Mouse (Mus musculus): Measurements from ENCODE around the gene Psap. TPM values are rescaled to one million over a fixed set of nuclear protein-coding genes. Genes with fewer than 3 reads are reported as not detected.

Psap gene
- polyA plus RNA-seq, 1 experiment from 2014 or later: 239 TPM

- Histone ChIP-seq H3K27me3 (replicated peaks; ENCODE audit: control insufficient read depth, insufficient read depth, low read length) (no peaks in the 10 kb centered on the region), H3K4me1 (ENCODE audit: control insufficient read depth, insufficient read depth, low read depth, low read length) (no peaks in the 10 kb centered on the region), H3K4me2 (ENCODE audit: low read length) (no peak overlapping the region), H3K36me3 (ENCODE audit: control insufficient read depth, insufficient read depth, low read length) (no peaks in the 10 kb centered on the region), H3K9ac (ENCODE audit: low read depth, low read length) (no peak overlapping the region), H3K4me3 (ENCODE audit: low read length) (no peak overlapping the region), H3K9me3 (ENCODE audit: control insufficient read depth, low read length) (no peaks in the 10 kb centered on the region), H3K27ac (ENCODE audit: low read depth, low read length) (no peak overlapping the region)
- 64% methylated on average over 6 of the region's 6 CpGs for WGBS
- ATAC-seq: no peak
Measured at GRCm38 (mm10) chr10:60272241-60272640, 5.2 kb upstream of the Psap start.

GRCm38 (mm10) chr10:60273382-60273781, 4.0 kb upstream of the Psap start:
- no peak overlapping the region for H3K9ac ChIP-seq (ENCODE audit: low read depth, low read length)
- 72% methylated on average over 6 of the region's 6 CpGs for WGBS

GRCm38 (mm10) chr10:60278006-60278399, 576 bp downstream of the Psap start:
- no peaks in the 10 kb centered on the region for H3K9me3 ChIP-seq (ENCODE audit: control insufficient read depth, low read length)
- WGBS: 10% methylated on average over 13 of the region's 13 CpGs
- H3K4me3 ChIP-seq (ENCODE audit: low read length): peak overlapping the region; percentile 88
- no peaks in the 10 kb centered on the region for H3K36me3 ChIP-seq (ENCODE audit: control insufficient read depth, insufficient read depth, low read length)
- no peaks in the 10 kb centered on the region for H3K27me3 ChIP-seq (replicated peaks; ENCODE audit: control insufficient read depth, insufficient read depth, low read length)
- peaks cover 46% of the 10 kb centered on the region for H3K4me1 ChIP-seq (ENCODE audit: control insufficient read depth, insufficient read depth, low read depth, low read length)
- peak overlapping the region; percentile 96 for H3K27ac ChIP-seq (ENCODE audit: low read depth, low read length)
- no peak for ATAC-seq
- peak overlapping the region; percentile 93 for H3K9ac ChIP-seq (ENCODE audit: low read depth, low read length)
- peak overlapping the region; percentile 68 for H3K4me2 ChIP-seq (ENCODE audit: low read length)

More at GRCm38 (mm10) chr10:60273382-60273781, 4.0 kb upstream of the Psap start:
- Histone ChIP-seq H3K27ac (ENCODE audit: low read depth, low read length) (no peak overlapping the region), H3K4me2 (ENCODE audit: low read length) (no peak overlapping the region), H3K27me3 (replicated peaks; ENCODE audit: control insufficient read depth, insufficient read depth, low read length) (no peaks in the 10 kb centered on the region), H3K4me3 (ENCODE audit: low read length) (no peak overlapping the region), H3K9me3 (ENCODE audit: control insufficient read depth, low read length) (no peaks in the 10 kb centered on the region), H3K36me3 (ENCODE audit: control insufficient read depth, insufficient read depth, low read length) (no peaks in the 10 kb centered on the region), H3K4me1 (ENCODE audit: control insufficient read depth, insufficient read depth, low read depth, low read length) (peaks cover 1% of the 10 kb centered on the region; the same call in 1 of the 2 replicates)
- no peak for ATAC-seq

DNA sequence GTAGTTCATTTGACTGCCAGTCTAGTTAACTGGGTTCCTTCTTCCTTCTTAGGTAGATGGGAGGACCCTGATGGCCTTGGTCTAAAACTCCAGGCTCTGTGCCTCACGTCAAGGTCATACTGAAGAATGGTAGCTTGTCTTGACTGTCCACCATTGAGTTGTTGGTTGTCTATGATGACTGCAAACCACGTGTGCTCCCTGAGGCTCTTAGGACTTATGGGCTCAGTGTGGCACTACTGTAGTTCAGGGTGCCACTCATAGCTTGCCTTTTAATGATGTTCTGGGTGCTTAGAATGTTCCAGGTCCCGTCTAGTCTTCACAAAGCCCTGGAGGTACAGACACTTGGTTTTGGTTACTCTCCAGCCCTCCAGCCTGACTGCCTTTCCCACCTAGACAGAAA, 1.4 kb downstream of the Psap start:
- Histone ChIP-seq H3K4me2 (ENCODE audit: low read length) (peak overlapping the region; percentile 68), H3K27me3 (replicated peaks; ENCODE audit: control insufficient read depth, insufficient read depth, low read length) (no peaks in the 10 kb centered on the region), H3K36me3 (ENCODE audit: control insufficient read depth, insufficient read depth, low read length) (no peaks in the 10 kb centered on the region), H3K9me3 (ENCODE audit: control insufficient read depth, low read length) (no peaks in the 10 kb centered on the region), H3K9ac (ENCODE audit: low read depth, low read length) (peak overlapping the region; percentile 41; the same call in 1 of the 2 replicates), H3K4me3 (ENCODE audit: low read length) (peak overlapping the region; percentile 88), H3K27ac (ENCODE audit: low read depth, low read length) (no peak overlapping the region), H3K4me1 (ENCODE audit: control insufficient read depth, insufficient read depth, low read depth, low read length) (peaks cover 51% of the 10 kb centered on the region)
- WGBS: 88% methylated on average over 3 of the region's 3 CpGs
- ATAC-seq: no peak

- no peak overlapping the region for H3K27ac ChIP-seq (ENCODE audit: low read depth, low read length)
- no peak for ATAC-seq
- whole genome bisulfite sequencing: 51% methylated on average over 8 of the region's 8 CpGs
Measured at GRCm38 (mm10) chr10:60279290-60279940, 2.0 kb downstream of the Psap start.

GRCm38 (mm10) chr10:60279941-60280301, 2.5 kb downstream of the Psap start:
- H3K27me3 ChIP-seq (replicated peaks; ENCODE audit: control insufficient read depth, insufficient read depth, low read length): no peaks in the 10 kb centered on the region
- WGBS: 69% methylated on average over 9 of the region's 9 CpGs
- no peaks in the 10 kb centered on the region for H3K9me3 ChIP-seq (ENCODE audit: control insufficient read depth, low read length)
- H3K36me3 ChIP-seq (ENCODE audit: control insufficient read depth, insufficient read depth, low read length): no peaks in the 10 kb centered on the region
- ATAC-seq: no peak
- H3K4me3 ChIP-seq (ENCODE audit: low read length): peak overlapping the region; percentile 11
- peaks cover 62% of the 10 kb centered on the region for H3K4me1 ChIP-seq (ENCODE audit: control insufficient read depth, insufficient read depth, low read depth, low read length)
- peak overlapping the region; percentile 68 for H3K4me2 ChIP-seq (ENCODE audit: low read length)
- peak overlapping the region; percentile 41 for H3K9ac ChIP-seq (ENCODE audit: low read depth, low read length)
- H3K27ac ChIP-seq (ENCODE audit: low read depth, low read length): 0 out of 2 replicates have a peak overlapping the region, but pooled peaks have one; percentile 23

More at GRCm38 (mm10) chr10:60279290-60279940, 2.0 kb downstream of the Psap start:
- H3K27me3 ChIP-seq (replicated peaks; ENCODE audit: control insufficient read depth, insufficient read depth, low read length): no peaks in the 10 kb centered on the region
- no peaks in the 10 kb centered on the region for H3K36me3 ChIP-seq (ENCODE audit: control insufficient read depth, insufficient read depth, low read length)
- peak overlapping the region; percentile 88 for H3K4me3 ChIP-seq (ENCODE audit: low read length)
- H3K9ac ChIP-seq (ENCODE audit: low read depth, low read length): peak overlapping the region; percentile 41
- peak overlapping the region; percentile 68 for H3K4me2 ChIP-seq (ENCODE audit: low read length)
- H3K9me3 ChIP-seq (ENCODE audit: control insufficient read depth, low read length): no peaks in the 10 kb centered on the region
- H3K4me1 ChIP-seq (ENCODE audit: control insufficient read depth, insufficient read depth, low read depth, low read length): peaks cover 57% of the 10 kb centered on the region

- Histone ChIP-seq H3K4me1 (ENCODE audit: control insufficient read depth, insufficient read depth, low read depth, low read length) (peaks cover 66% of the 10 kb centered on the region), H3K4me3 (ENCODE audit: low read length) (no peak overlapping the region)
- WGBS: 86% methylated on average over 6 of the region's 6 CpGs
Measured at GRCm38 (mm10) chr10:60280353-60280752, 2.9 kb downstream of the Psap start.

GRCm38 (mm10) chr10:60281571-60282050, 4.2 kb downstream of the Psap start:
- Histone ChIP-seq H3K27me3 (replicated peaks; ENCODE audit: control insufficient read depth, insufficient read depth, low read length) (no peaks in the 10 kb centered on the region), H3K36me3 (ENCODE audit: control insufficient read depth, insufficient read depth, low read length) (no peaks in the 10 kb centered on the region), H3K4me3 (ENCODE audit: low read length) (no peak overlapping the region), H3K4me2 (ENCODE audit: low read length) (no peak overlapping the region), H3K9me3 (ENCODE audit: control insufficient read depth, low read length) (no peaks in the 10 kb centered on the region), H3K9ac (ENCODE audit: low read depth, low read length) (no peak overlapping the region), H3K4me1 (ENCODE audit: control insufficient read depth, insufficient read depth, low read depth, low read length) (peaks cover 79% of the 10 kb centered on the region), H3K27ac (ENCODE audit: low read depth, low read length) (no peak overlapping the region)
- ATAC-seq: no peak
- 90% methylated on average over 9 of the region's 9 CpGs for WGBS

More at GRCm38 (mm10) chr10:60280353-60280752, 2.9 kb downstream of the Psap start:
- 0 out of 2 replicates have a peak overlapping the region, but pooled peaks have one; percentile 23 for H3K27ac ChIP-seq (ENCODE audit: low read depth, low read length)
- no peaks in the 10 kb centered on the region for H3K27me3 ChIP-seq (replicated peaks; ENCODE audit: control insufficient read depth, insufficient read depth, low read length)
- no peak overlapping the region for H3K9ac ChIP-seq (ENCODE audit: low read depth, low read length)
- ATAC-seq: no peak
- no peaks in the 10 kb centered on the region for H3K36me3 ChIP-seq (ENCODE audit: control insufficient read depth, insufficient read depth, low read length)
- H3K9me3 ChIP-seq (ENCODE audit: control insufficient read depth, low read length): no peaks in the 10 kb centered on the region
- peak overlapping the region; percentile 68 for H3K4me2 ChIP-seq (ENCODE audit: low read length)

- WGBS: 80% methylated on average over 10 of the region's 10 CpGs
- H3K9ac ChIP-seq (ENCODE audit: low read depth, low read length): no peak overlapping the region
- H3K27me3 ChIP-seq (replicated peaks; ENCODE audit: control insufficient read depth, insufficient read depth, low read length): no peaks in the 10 kb centered on the region
- H3K36me3 ChIP-seq (ENCODE audit: control insufficient read depth, insufficient read depth, low read length): no peaks in the 10 kb centered on the region
- no peak overlapping the region for H3K4me2 ChIP-seq (ENCODE audit: low read length)
- no peak for ATAC-seq
- H3K9me3 ChIP-seq (ENCODE audit: control insufficient read depth, low read length): no peaks in the 10 kb centered on the region
- peak overlapping the region; percentile 31; the same call in 1 of the 2 replicates for H3K27ac ChIP-seq (ENCODE audit: low read depth, low read length)
- H3K4me3 ChIP-seq (ENCODE audit: low read length): no peak overlapping the region
- peaks cover 85% of the 10 kb centered on the region for H3K4me1 ChIP-seq (ENCODE audit: control insufficient read depth, insufficient read depth, low read depth, low read length)
Measured at GRCm38 (mm10) chr10:60282116-60283014, 4.9 kb downstream of the Psap start.
